In the genomic region with DNA sequence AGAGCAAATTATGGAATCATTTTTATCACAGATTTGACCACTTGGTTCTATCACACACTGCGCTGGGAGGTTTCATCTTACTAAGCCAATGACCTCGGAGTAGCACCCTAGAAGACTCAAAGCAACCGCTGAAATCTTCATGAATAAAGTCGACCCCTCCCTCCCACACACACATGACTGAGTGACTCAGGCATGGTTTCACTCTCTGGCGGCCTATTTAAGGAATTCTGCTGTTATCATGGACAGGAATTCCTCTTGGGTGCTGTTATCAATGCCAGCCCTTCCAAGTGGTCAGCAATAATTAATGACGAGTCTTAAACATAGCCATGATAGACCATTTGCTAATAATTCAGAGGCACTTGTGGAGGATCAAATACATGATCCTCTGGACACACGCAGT, we compare ENCODE assay signal across 35 mouse cellular contexts. TPM values are rescaled to one million over a fixed set of nuclear protein-coding genes. Genes with fewer than 3 reads are reported as not detected.
A peak's percentile ranks its signal among the peaks of the same experiment; 100 is the strongest.
DNase-seq lines count a peak whose midpoint lies in the region; ATAC-seq lines count a peak whose summit lies in the region.
"Had no signal": no experiment of that assay in that cellular context is flagged by ENCODE, and none has a peak within 500 bp of the region (broad histone marks: within the 10 kb centered on the region; RNA-seq: fewer than 3 reads in every experiment).

No protein-coding gene starts in this region.

- intact Hi-C loops in heart, postnatal 14 days (cut with DNase I): no loop called here
- intact Hi-C loops in heart, postnatal 36 days (cut with DNase I): no loop called here

- H3K27ac ChIP-seq in heart, embryonic 15.5 days: no peak overlapping the region
- no peak overlapping the region for H3K27ac ChIP-seq in heart, embryonic 16.5 days (ENCODE audit: low read length)
- H3K27ac ChIP-seq: embryonic facial prominence, embryonic 15.5 days; forebrain, embryonic 15.5 days; hindbrain, postnatal 0 days; left cerebral cortex, adult 2 months; liver, embryonic 14.5 days; macrophage; neural tube, embryonic 15.5 days; stomach, postnatal 0 days had no signal

- 25% methylated on average over 7 of the region's 7 CpGs for WGBS in heart, embryonic 15.5 days
- 24% methylated on average over 7 of the region's 7 CpGs for WGBS in heart, embryonic 16.5 days

- H3K4me1 ChIP-seq in heart, embryonic 15.5 days (replicated peaks): peaks cover 35% of the 10 kb centered on the region
- peaks cover 22% of the 10 kb centered on the region for H3K4me1 ChIP-seq in heart, embryonic 16.5 days (ENCODE audit: control insufficient read depth, insufficient read depth, low read length)
- H3K4me1 ChIP-seq: embryonic facial prominence, embryonic 15.5 days; forebrain, embryonic 15.5 days; neural tube, embryonic 15.5 days had no signal

- peak overlapping the region; percentile 14 for H3K4me2 ChIP-seq in heart, embryonic 15.5 days
- peak overlapping the region; percentile 29 for H3K4me2 ChIP-seq in heart, embryonic 16.5 days (ENCODE audit: low read depth, low read length)
- H3K4me2 ChIP-seq: embryonic facial prominence, embryonic 15.5 days; forebrain, embryonic 15.5 days; midbrain, embryonic 11.5 days; neural tube, embryonic 15.5 days had no signal

- H3K9me3 ChIP-seq in heart, embryonic 15.5 days (replicated peaks): no peaks in the 10 kb centered on the region
- no peaks in the 10 kb centered on the region for H3K9me3 ChIP-seq in heart, embryonic 16.5 days (replicated peaks; ENCODE audit: control insufficient read depth, low read length)
- H3K9me3 ChIP-seq: embryonic facial prominence, embryonic 15.5 days; forebrain, embryonic 15.5 days; G1E; neural tube, embryonic 15.5 days had no signal

- no peak overlapping the region for H3K9ac ChIP-seq in heart, embryonic 15.5 days
- H3K9ac ChIP-seq in heart, embryonic 16.5 days (ENCODE audit: low read length): no peak overlapping the region
- H3K9ac ChIP-seq: embryonic facial prominence, embryonic 15.5 days; forebrain, embryonic 15.5 days; liver, embryonic 14.5 days; neural tube, embryonic 15.5 days had no signal

- no peak overlapping the region for H3K4me3 ChIP-seq in heart, embryonic 15.5 days
- no peak overlapping the region for H3K4me3 ChIP-seq in heart, embryonic 16.5 days (ENCODE audit: low read length)
- H3K4me3 ChIP-seq: embryonic facial prominence, embryonic 15.5 days; forebrain, embryonic 15.5 days; left cerebral cortex, adult 2 months; neural tube, embryonic 15.5 days had no signal

- no peaks in the 10 kb centered on the region for H3K36me3 ChIP-seq in heart, embryonic 15.5 days
- H3K36me3 ChIP-seq in heart, embryonic 16.5 days (ENCODE audit: control insufficient read depth, insufficient read depth): no peaks in the 10 kb centered on the region
- H3K36me3 ChIP-seq: embryonic facial prominence, embryonic 15.5 days; forebrain, embryonic 15.5 days; G1E; neural tube, embryonic 15.5 days had no signal

- peak; percentile 86 for DNase-seq in heart, adult 11 months
- no peak for DNase-seq in heart, postnatal 14 days
- no peak for DNase-seq in heart, postnatal 36 days
- DNase-seq in lung, postnatal 25 days (ENCODE audit: low spot score): peak; percentile 5
- no peak for DNase-seq in lung, postnatal 10 days
- no peak for DNase-seq in layer of hippocampus, adult 8-10 months (ENCODE audit: low spot score in 2 of 2)
- DNase-seq: adrenal gland, postnatal 25 days; cerebellum, adult 8-10 months; cerebellum, postnatal 36 days; thymus, adult 2 months had no signal

- no peak for ATAC-seq in heart, embryonic 15.5 days (replicated peaks; ENCODE audit: insufficient number of reproducible peaks, insufficient read depth, low FRiP score, low read depth)
- ATAC-seq in heart, embryonic 16.5 days (replicated peaks; ENCODE audit: extremely low read depth, insufficient read depth, low FRiP score): peak; percentile 42; the same call in 1 of the 2 replicates
- ATAC-seq: forebrain, embryonic 15.5 days; hindbrain, postnatal 0 days; intestine, embryonic 16.5 days had no signal

- peaks cover 71% of the 10 kb centered on the region for H3K27me3 ChIP-seq in heart, embryonic 15.5 days
- peaks cover 67% of the 10 kb centered on the region for H3K27me3 ChIP-seq in heart, embryonic 16.5 days (ENCODE audit: control insufficient read depth, insufficient read depth, low read length)
- H3K27me3 ChIP-seq: CH12.LX; embryonic facial prominence, embryonic 15.5 days; forebrain, embryonic 15.5 days; neural tube, embryonic 15.5 days had no signal

RNA-seq across cellular contexts. Expression of gene Bmp10, which starts 6.5 kb away (rescaled TPM):
- 10 to 100 TPM; 20.6 to 49.0 TPM for total RNA-seq in heart, postnatal 14 days (2021)
- 3.1 and 4.4 TPM in 2 replicates for polyA plus RNA-seq in heart, embryonic 15.5 days (2015; fragmentation: Nextera tagmentation; extraction: Ambion mirVana)
- total RNA-seq in heart, postnatal 36 days (2021): 10 to 100 TPM; 26.3 to 39.5 TPM
- polyA plus RNA-seq in heart, embryonic 16.5 days (2015; fragmentation: Nextera tagmentation; extraction: Ambion mirVana): 3.7 and 7.5 TPM in 2 replicates
- not detected for total RNA-seq in layer of hippocampus, adult 8-10 months (2022)
- total RNA-seq: adrenal gland, postnatal 25 days; CH12.LX; gastrocnemius, adult 8-10 months; left cerebral cortex, adult 2 months; left cerebral cortex, postnatal 36 days; midbrain, postnatal 0 days had no signal
- polyA plus RNA-seq: brain, embryonic 14.5 days; embryonic facial prominence, embryonic 15.5 days; forebrain, embryonic 15.5 days; G1E; gonadal fat pad, adult 2 months; hindbrain, embryonic 11.5 days; hindbrain, postnatal 0 days; intestine, embryonic 16.5 days; kidney, embryonic 14.5 days; large intestine, adult 2 months; limb, embryonic 14.5 days; macrophage; midbrain, embryonic 11.5 days; midbrain, postnatal 0 days; neural tube, embryonic 15.5 days; small intestine, adult 2 months; stomach, postnatal 0 days had no signal

RNA-seq across cellular contexts. Expression of gene Gkn3, which starts 33.6 kb away (rescaled TPM):
- total RNA-seq in heart, postnatal 14 days (2021): 1 to 10 TPM; 1.1 to 1.7 TPM
- 1.4 and 1.9 TPM in 2 replicates for polyA plus RNA-seq in heart, embryonic 15.5 days (2015; fragmentation: Nextera tagmentation; extraction: Ambion mirVana)
- total RNA-seq in heart, postnatal 36 days (2021): 1 to 10 TPM in 1 of 2 experiments, under 1 TPM in 1; 0.84 to 2.2 TPM
- polyA plus RNA-seq in heart, embryonic 16.5 days (2015; fragmentation: Nextera tagmentation; extraction: Ambion mirVana): 0.62 and 1.4 TPM in 2 replicates
- 1 to 10 TPM; 3.8 to 5.8 (median 4.5) TPM for total RNA-seq in layer of hippocampus, adult 8-10 months (2022)
- total RNA-seq: adrenal gland, postnatal 25 days; CH12.LX; G1E; hindbrain, postnatal 0 days had no signal
- polyA plus RNA-seq: G1E; hindbrain, embryonic 11.5 days; kidney, embryonic 14.5 days; macrophage had no signal

RNA-seq across cellular contexts. Expression of gene Gkn2, which starts 49.1 kb away (rescaled TPM):
- total RNA-seq in heart, postnatal 14 days (2021): not detected
- not detected in 2 replicates for polyA plus RNA-seq in heart, embryonic 15.5 days (2015; fragmentation: Nextera tagmentation; extraction: Ambion mirVana)
- not detected for total RNA-seq in heart, postnatal 36 days (2021)
- not detected in 2 replicates for polyA plus RNA-seq in heart, embryonic 16.5 days (2015; fragmentation: Nextera tagmentation; extraction: Ambion mirVana)
- not detected for total RNA-seq in layer of hippocampus, adult 8-10 months (2022)
- total RNA-seq: adrenal gland, postnatal 25 days; CH12.LX; G1E; gastrocnemius, adult 8-10 months; hindbrain, postnatal 0 days; layer of hippocampus, postnatal 10 days; left cerebral cortex, adult 2 months; left cerebral cortex, postnatal 36 days; midbrain, postnatal 0 days had no signal
- polyA plus RNA-seq: brain, embryonic 14.5 days; embryonic facial prominence, embryonic 15.5 days; forebrain, embryonic 15.5 days; G1E; hindbrain, embryonic 11.5 days; hindbrain, postnatal 0 days; intestine, embryonic 16.5 days; kidney, embryonic 14.5 days; liver, embryonic 14.5 days; macrophage; midbrain, embryonic 11.5 days; midbrain, postnatal 0 days; neural tube, embryonic 15.5 days had no signal

Comparison
In these comparisons a context has a peak if more than half of its experiments do, and no peak if none do; other contexts are left out.
1. DNase-seq: peak in heart, adult 11 months (single experiment) and lung, postnatal 25 days (single experiment); none in heart, postnatal 14 days (0 of 2), heart, postnatal 36 days (0 of 2), lung, postnatal 10 days (single experiment) and layer of hippocampus, adult 8-10 months (0 of 2).
2. RNA of gene Bmp10, which starts 6.5 kb away (total RNA-seq): 20.6 to 49.0 TPM in heart, postnatal 14 days and 26.3 to 39.5 TPM in heart, postnatal 36 days; not detected in layer of hippocampus, adult 8-10 months; every median in the first group is over 10 times any median in the second.